Comparison of ENCODE assay signal across 19 mouse cellular contexts in genomic region chr6:6101605-6102004, GRCm38 (mm10).
DNase-seq lines count a peak whose midpoint lies in the region; ATAC-seq and TF ChIP-seq lines count a peak whose summit lies in the region.
"Had no signal": no experiment of that assay in that cellular context is flagged by ENCODE, and none has a peak within 500 bp of the region (broad histone marks: within the 10 kb centered on the region; RNA-seq: fewer than 3 reads in every experiment).

No protein-coding gene starts in this region.

- no peaks in the 10 kb centered on the region for H3K4me1 ChIP-seq in forebrain, postnatal 0 days (ENCODE audit: insufficient read depth)
- no peaks in the 10 kb centered on the region for H3K4me1 ChIP-seq in forebrain, embryonic 13.5 days
- H3K4me1 ChIP-seq in heart, embryonic 10.5 days: peaks cover 7% of the 10 kb centered on the region; the same call in 1 of the 2 replicates
- H3K4me1 ChIP-seq: hindbrain, embryonic 12.5 days; liver, embryonic 12.5 days; midbrain, embryonic 13.5 days had no signal

- no peaks in the 10 kb centered on the region for H3K27me3 ChIP-seq in forebrain, postnatal 0 days (ENCODE audit: insufficient read depth, low read length)
- H3K27me3 ChIP-seq in forebrain, embryonic 13.5 days: no peaks in the 10 kb centered on the region
- no peaks in the 10 kb centered on the region for H3K27me3 ChIP-seq in heart, embryonic 10.5 days (ENCODE audit: insufficient read depth, poor library complexity, severe bottlenecking)
- H3K27me3 ChIP-seq: CH12.LX; hindbrain, embryonic 12.5 days; kidney, embryonic 15.5 days; liver, embryonic 12.5 days; midbrain, embryonic 13.5 days had no signal

- H3K4me3 ChIP-seq in forebrain, postnatal 0 days (ENCODE audit: low read depth, low read length): no peak overlapping the region
- no peak overlapping the region for H3K4me3 ChIP-seq in forebrain, embryonic 13.5 days
- no peak overlapping the region for H3K4me3 ChIP-seq in heart, embryonic 10.5 days
- H3K4me3 ChIP-seq: embryonic facial prominence, embryonic 13.5 days; hindbrain, embryonic 12.5 days; kidney, embryonic 15.5 days; liver, embryonic 12.5 days; midbrain, embryonic 13.5 days had no signal

- no peak overlapping the region for H3K4me2 ChIP-seq in forebrain, postnatal 0 days (ENCODE audit: low read depth)
- H3K4me2 ChIP-seq in forebrain, embryonic 13.5 days: no peak overlapping the region
- H3K4me2 ChIP-seq: embryonic facial prominence, embryonic 13.5 days; hindbrain, embryonic 12.5 days; kidney, embryonic 15.5 days; liver, embryonic 12.5 days; midbrain, embryonic 13.5 days had no signal

- H3K36me3 ChIP-seq in forebrain, postnatal 0 days (ENCODE audit: insufficient read depth): no peaks in the 10 kb centered on the region
- H3K36me3 ChIP-seq in forebrain, embryonic 13.5 days (ENCODE audit: poor library complexity, severe bottlenecking): no peaks in the 10 kb centered on the region
- peaks cover 21% of the 10 kb centered on the region for H3K36me3 ChIP-seq in heart, embryonic 10.5 days
- H3K36me3 ChIP-seq: hindbrain, embryonic 12.5 days; midbrain, embryonic 13.5 days had no signal

- WGBS in forebrain, postnatal 0 days: 62% methylated on average over 4 of the region's 4 CpGs
- WGBS in forebrain, embryonic 13.5 days: 87% methylated on average over 4 of the region's 4 CpGs
- 89% methylated on average over 4 of the region's 4 CpGs for WGBS in heart, embryonic 10.5 days

- no peak overlapping the region for H3K27ac ChIP-seq in forebrain, postnatal 0 days (ENCODE audit: low read depth, low read length)
- no peak overlapping the region for H3K27ac ChIP-seq in forebrain, embryonic 13.5 days
- no peak overlapping the region for H3K27ac ChIP-seq in heart, embryonic 10.5 days
- H3K27ac ChIP-seq: embryonic facial prominence, embryonic 13.5 days; hindbrain, embryonic 12.5 days; kidney, embryonic 15.5 days; liver, embryonic 12.5 days; midbrain, embryonic 13.5 days had no signal

- H3K9me3 ChIP-seq in forebrain, postnatal 0 days (ENCODE audit: low read length): no peaks in the 10 kb centered on the region
- no peaks in the 10 kb centered on the region for H3K9me3 ChIP-seq in forebrain, embryonic 13.5 days (replicated peaks)
- no peaks in the 10 kb centered on the region for H3K9me3 ChIP-seq in heart, embryonic 10.5 days
- H3K9me3 ChIP-seq: embryonic facial prominence, embryonic 13.5 days; hindbrain, embryonic 12.5 days; kidney, embryonic 15.5 days; liver, embryonic 12.5 days; midbrain, embryonic 13.5 days had no signal

- TF ChIP-seq CTCF in forebrain, postnatal 0 days (IDR thresholded peaks at IDR 0.05; ENCODE audit: low read depth): no peak

- ATAC-seq in forebrain, postnatal 0 days: peak; percentile 66
- no peak for ATAC-seq in forebrain, embryonic 13.5 days
- ATAC-seq: forebrain, embryonic 14.5 days; liver, embryonic 12.5 days; midbrain, embryonic 13.5 days had no signal

- H3K9ac ChIP-seq in forebrain, postnatal 0 days: no peak overlapping the region
- H3K9ac ChIP-seq in forebrain, embryonic 13.5 days: no peak overlapping the region
- H3K9ac ChIP-seq: embryonic facial prominence, embryonic 13.5 days; hindbrain, embryonic 12.5 days; kidney, embryonic 15.5 days; liver, embryonic 12.5 days; midbrain, embryonic 13.5 days had no signal

- DNase-seq in forebrain, postnatal 0 days: peak; percentile 32
- DNase-seq in heart, adult 9 months (ENCODE audit: low spot score in 2 of 2): peak; percentile 31 to 59
- no peak for DNase-seq in heart, embryonic 10.5 days (ENCODE audit: low spot score)
- peak; percentile 37 for DNase-seq in brain, adult 2 months (ENCODE audit: low read depth, low spot score)
- DNase-seq in lung, postnatal 14 days: peak; percentile 18
- DNase-seq in thymus, postnatal 0 days (ENCODE audit: low spot score): no peak
- no peak for DNase-seq in cerebellum, adult 9-11 months
- DNase-seq: adrenal gland, postnatal 14 days; cerebellum, adult 2 months; gastrocnemius, postnatal 14 days; thymus, postnatal 4 days had no signal

Comparison
In these comparisons a context has a peak if more than half of its experiments do, and no peak if none do; other contexts are left out.
1. DNase-seq: peak in forebrain, postnatal 0 days (single experiment), heart, adult 9 months (2 of 2), brain, adult 2 months (single experiment) and lung, postnatal 14 days (single experiment); none in heart, embryonic 10.5 days (single experiment), thymus, postnatal 0 days (single experiment) and cerebellum, adult 9-11 months (single experiment).